8 mouse cellular contexts compared by ENCODE assay signal in genomic region chr6:83456131-83456983, GRCm38 (mm10). TPM values are rescaled to one million over a fixed set of nuclear protein-coding genes. Genes with fewer than 3 reads are reported as not detected.
A peak's percentile ranks its signal among the peaks of the same experiment; 100 is the strongest.
DNase-seq lines count a peak whose midpoint lies in the region; ATAC-seq and TF ChIP-seq lines count a peak whose summit lies in the region.

No protein-coding gene starts in this region.

- H3K9ac ChIP-seq in ES-Bruce4 (ENCODE audit: low read depth, poor library complexity, severe bottlenecking), result peak overlapping the region; percentile 97
- H3K9ac ChIP-seq in forebrain, embryonic 11.5 days (ENCODE audit: low read length), result peak overlapping the region; percentile 97

- no peaks in the 10 kb centered on the region for H3K27me3 ChIP-seq in ES-Bruce4 (ENCODE audit: control insufficient read depth, insufficient read depth, low read length, poor library complexity, severe bottlenecking)
- H3K27me3 ChIP-seq in forebrain, embryonic 11.5 days (ENCODE audit: control insufficient read depth, insufficient read depth, low read length), result no peaks in the 10 kb centered on the region

- no peak for TF ChIP-seq CTCF in ES-Bruce4 (IDR thresholded peaks at IDR 0.05; ENCODE audit: low read depth, low read length)

- under 1% methylated on average over 63 of the region's 105 CpGs for WGBS in forebrain, embryonic 11.5 days

- peak; percentile 69 for DNase-seq in brain, adult 2 months (ENCODE audit: low read depth, low spot score)
- peak; percentile 89 for DNase-seq in forebrain, embryonic 11.5 days (ENCODE audit: low spot score)
- peak; percentile 82 to 85 for DNase-seq in heart, postnatal 10 days
- DNase-seq in kidney, postnatal 36 days, result peak; percentile 78 to 88
- DNase-seq in lung, postnatal 36 days, result peak; percentile 88
- peak; percentile 82 for DNase-seq in ovary, postnatal 36 days (ENCODE audit: low spot score)
- peak; percentile 85 for DNase-seq in thymus, postnatal 4 days

- no peak for TF ChIP-seq POLR2A in ES-Bruce4 (IDR thresholded peaks at IDR 0.05; ENCODE audit: insufficient read depth, low read length)

- peak; percentile 80 for ATAC-seq in forebrain, embryonic 11.5 days (replicated peaks; ENCODE audit: low FRiP score)

- intact Hi-C loops in heart, postnatal 10 days (cut with DNase I), result loop anchor here (5.0 kb wide), 1 partner anchor 44 kb away; no protein-coding TSS in a partner anchor

- H3K36me3 ChIP-seq in ES-Bruce4 (ENCODE audit: control insufficient read depth, insufficient read depth, low read length, poor library complexity, severe bottlenecking), result no peaks in the 10 kb centered on the region
- no peaks in the 10 kb centered on the region; the same call in 1 of the 2 replicates for H3K36me3 ChIP-seq in forebrain, embryonic 11.5 days (ENCODE audit: control insufficient read depth, insufficient read depth, low read length)

- peak overlapping the region; percentile 82 for H3K4me3 ChIP-seq in ES-Bruce4 (ENCODE audit: low read depth, low read length)
- H3K4me3 ChIP-seq in forebrain, embryonic 11.5 days (ENCODE audit: low read depth, low read length), result peak overlapping the region; percentile 89

- peak overlapping the region; percentile 64 for H3K4me2 ChIP-seq in forebrain, embryonic 11.5 days (ENCODE audit: low read depth, low read length, severe bottlenecking)

- no peaks in the 10 kb centered on the region for H3K9me3 ChIP-seq in ES-Bruce4 (replicated peaks; ENCODE audit: control insufficient read depth, insufficient read depth, low read length, poor library complexity, severe bottlenecking)
- H3K9me3 ChIP-seq in forebrain, embryonic 11.5 days (ENCODE audit: control insufficient read depth, low read length), result no peaks in the 10 kb centered on the region

- no peak overlapping the region for H3K27ac ChIP-seq in ES-Bruce4 (ENCODE audit: insufficient read depth, low read length)
- H3K27ac ChIP-seq in forebrain, embryonic 11.5 days (ENCODE audit: low read depth, low read length), result peak overlapping the region; percentile 95

- no peak for TF ChIP-seq EP300 in ES-Bruce4 (IDR thresholded peaks at IDR 0.05; ENCODE audit: insufficient read depth, low read depth, low read length)

- H3K4me1 ChIP-seq in ES-Bruce4 (ENCODE audit: control insufficient read depth, insufficient read depth, low read length), result peaks cover 2% of the 10 kb centered on the region
- peaks cover 22% of the 10 kb centered on the region for H3K4me1 ChIP-seq in forebrain, embryonic 11.5 days (replicated peaks; ENCODE audit: control insufficient read depth, insufficient read depth, low read length)

RNA-seq across cellular contexts. Expression of gene Tet3, which starts 2.5 kb away (rescaled TPM):
- polyA plus RNA-seq in ES-Bruce4 (2011; ENCODE audit: insufficient read depth, insufficient read length, low read depth, missing spikeins), result 7.4 and 8.3 TPM in 2 replicates
- 49.9 and 56.0 TPM in 2 replicates for polyA plus RNA-seq in forebrain, embryonic 11.5 days (2014; fragmentation: Nextera tagmentation; extraction: Ambion mirVana)
- total RNA-seq in heart, postnatal 10 days (2021), result 10 to 100 TPM; 49.0 to 54.3 TPM

RNA-seq across cellular contexts. Expression of gene Dguok, which starts 50.4 kb away (rescaled TPM):
- 42.8 and 48.0 TPM in 2 replicates for polyA plus RNA-seq in ES-Bruce4 (2011; ENCODE audit: insufficient read depth, insufficient read length, low read depth, missing spikeins)
- polyA plus RNA-seq in forebrain, embryonic 11.5 days (2014; fragmentation: Nextera tagmentation; extraction: Ambion mirVana), result 57.9 and 60.6 TPM in 2 replicates
- 10 to 100 TPM; 24.0 to 31.1 TPM for total RNA-seq in heart, postnatal 10 days (2021)
